Mouse (Mus musculus) mature B cell (primary cell): ENCODE measurements around the gene Ski.

Experiments
- in situ Hi-C: fragments of 300-500 bp; cut with MboI; formaldehyde crosslinking; loops from 2 replicates; pipeline ENCODE4 v1.14.3; 2019

The Ski gene

GRCm38 (mm10) chr4:155151845-155152244 is 70.5 kb downstream of the Ski start:
- in situ Hi-C loops: no loop called here

GRCm38 (mm10) chr4:155151221-155151788 is 71.1 kb downstream of the Ski start:
- in situ Hi-C loops: no loop called here

- in situ Hi-C loops: no loop called here
These were observed 71.9 kb downstream of the Ski start for GRCm38 (mm10) chr4:155150276-155151113.

GRCm38 (mm10) chr4:155149941-155150275 is 72.5 kb downstream of the Ski start:
- in situ Hi-C loops: no loop called here

- in situ Hi-C loops: no loop called here
These were observed 73.3 kb downstream of the Ski start for GRCm38 (mm10) chr4:155148910-155149698.

- in situ Hi-C loops: no loop called here
These were observed 73.9 kb downstream of the Ski start for GRCm38 (mm10) chr4:155148453-155148852.

GRCm38 (mm10) chr4:155146107-155146823 is 76.1 kb downstream of the Ski start:
- in situ Hi-C loops: no loop called here

GRCm38 (mm10) chr4:155144548-155145180 is 77.7 kb downstream of the Ski start:
- in situ Hi-C loops: no loop called here

GRCm38 (mm10) chr4:155143871-155144502 is 78.4 kb downstream of the Ski start:
- in situ Hi-C loops: no loop called here

- in situ Hi-C loops: no loop called here
These were observed 79.0 kb downstream of the Ski start for GRCm38 (mm10) chr4:155143411-155143810.

- in situ Hi-C loops: no loop called here
These were observed 79.6 kb downstream of the Ski start for GRCm38 (mm10) chr4:155142836-155143235.

- in situ Hi-C loops: no loop called here
These were observed 81.6 kb downstream of the Ski start for GRCm38 (mm10) chr4:155140795-155141265.

- in situ Hi-C loops: no loop called here
These were observed 82.2 kb downstream of the Ski start for GRCm38 (mm10) chr4:155140150-155140549.

- in situ Hi-C loops: no loop called here
These were observed 82.9 kb downstream of the Ski start for GRCm38 (mm10) chr4:155139281-155140045.

- in situ Hi-C loops: no loop called here
These were observed 83.9 kb downstream of the Ski start for GRCm38 (mm10) chr4:155138451-155138850.

- in situ Hi-C loops: no loop called here
These were observed 84.5 kb downstream of the Ski start for GRCm38 (mm10) chr4:155137891-155138290.

GRCm38 (mm10) chr4:155135909-155136585 is 86.3 kb downstream of the Ski start:
- in situ Hi-C loops: no loop called here

- in situ Hi-C loops: no loop called here
These were observed 87.7 kb downstream of the Ski start for GRCm38 (mm10) chr4:155134686-155135172.

GRCm38 (mm10) chr4:155133658-155134417 is 88.6 kb downstream of the Ski start:
- in situ Hi-C loops: no loop called here
